Mouse (Mus musculus) megakaryocyte, embryonic 14.5 days (primary cell): ENCODE results near the gene Fpr1. TPM values are rescaled to one million over a fixed set of nuclear protein-coding genes. Genes with fewer than 3 reads are reported as not detected.

ENCODE experiments used
- H3K27me3 ChIP-seq: replicated peaks from 2 replicates; pipeline ENCODE3; 2012; ENCODE audit warnings: inconsistent platforms
- H3K36me3 ChIP-seq: replicated peaks from 2 replicates; pipeline ENCODE3; 2012; ENCODE audit warnings: low read length, inconsistent platforms, mixed read lengths
- H3K4me1 ChIP-seq: 2 replicates; pipeline ENCODE4 v1.6.1; 2012; ENCODE audit warnings: inconsistent platforms
- H3K4me3 ChIP-seq: replicated peaks from 2 replicates; pipeline ENCODE3; 2012; ENCODE audit warnings: moderate library complexity, mild to moderate bottlenecking, inconsistent platforms
- H3K9me3 ChIP-seq: 2 replicates; pipeline ENCODE4 v1.6.1; 2012; ENCODE audit warnings: inconsistent platforms
- FLI1 ChIP-seq: IDR thresholded peaks from 2 replicates; pipeline ENCODE4 v1.6.1; 2012; ENCODE audit warnings: low read length, inconsistent platforms, mixed read lengths
- GATA1 ChIP-seq: IDR thresholded peaks from 3 replicates; pipeline ENCODE4 v1.6.1; 2012; ENCODE audit warnings: mixed read lengths, low read length, inconsistent platforms, borderline replicate concordance
- polyA plus RNA-seq: library from polyadenylated mRNA; stranded (reverse); fragments of >175 nt; gene quantifications from 2 replicates; pipeline ENCODE4 v1.2.3, GENCODE M21; 2012; ENCODE audit warnings: low replicate concordance; ENCODE audit not compliant: insufficient read depth

The Fpr1 gene
- polyA plus RNA-seq, 1 experiment = 0.76 TPM

- peaks cover 25% of the 10 kb centered on the region for H3K36me3 ChIP-seq
- no peaks in the 10 kb centered on the region for H3K27me3 ChIP-seq
- peaks cover 26% of the 10 kb centered on the region for H3K4me1 ChIP-seq
- peak overlapping the region; percentile 94 for H3K4me3 ChIP-seq
- no peaks in the 10 kb centered on the region for H3K9me3 ChIP-seq
- TF ChIP-seq FLI1 (no peak), GATA1 (no peak)
These were observed 46.3 kb downstream of the Fpr1 start for GRCm38 (mm10) chr17:17837426-17837825.

- no peak overlapping the region for H3K4me3 ChIP-seq
- TF ChIP-seq FLI1 (no peak), GATA1 (no peak)
- H3K9me3 ChIP-seq = no peaks in the 10 kb centered on the region
- H3K36me3 ChIP-seq = peaks cover 18% of the 10 kb centered on the region
- H3K27me3 ChIP-seq = no peaks in the 10 kb centered on the region
- peaks cover 26% of the 10 kb centered on the region for H3K4me1 ChIP-seq
These were observed 47.6 kb downstream of the Fpr1 start for GRCm38 (mm10) chr17:17836101-17836500.

GRCm38 (mm10) chr17:17834896-17835295 lies 48.8 kb downstream of the Fpr1 start:
- H3K27me3 ChIP-seq = peaks cover 4% of the 10 kb centered on the region
- TF ChIP-seq FLI1 (no peak), GATA1 (no peak)
- H3K4me1 ChIP-seq = peaks cover 26% of the 10 kb centered on the region
- H3K9me3 ChIP-seq = no peaks in the 10 kb centered on the region
- no peak overlapping the region for H3K4me3 ChIP-seq
- peaks cover 6% of the 10 kb centered on the region for H3K36me3 ChIP-seq

GRCm38 (mm10) chr17:17830731-17831130 lies 53.0 kb downstream of the Fpr1 start:
- Histone ChIP-seq H3K9me3 (no peaks in the 10 kb centered on the region), H3K4me1 (peaks cover 34% of the 10 kb centered on the region), H3K36me3 (no peaks in the 10 kb centered on the region), H3K27me3 (peaks cover 24% of the 10 kb centered on the region), H3K4me3 (no peak overlapping the region)
- TF ChIP-seq FLI1 (no peak), GATA1 (no peak)

GRCm38 (mm10) chr17:17829816-17830535 lies 53.8 kb downstream of the Fpr1 start:
- no peak overlapping the region for H3K4me3 ChIP-seq
- no peaks in the 10 kb centered on the region for H3K36me3 ChIP-seq
- no peak for TF ChIP-seq GATA1
- no peak for TF ChIP-seq FLI1
- no peaks in the 10 kb centered on the region for H3K9me3 ChIP-seq
- H3K27me3 ChIP-seq = peaks cover 26% of the 10 kb centered on the region
- peaks cover 34% of the 10 kb centered on the region for H3K4me1 ChIP-seq

GRCm38 (mm10) chr17:17829052-17829785 lies 54.5 kb downstream of the Fpr1 start:
- Histone ChIP-seq H3K9me3 (no peaks in the 10 kb centered on the region), H3K36me3 (no peaks in the 10 kb centered on the region), H3K27me3 (peaks cover 26% of the 10 kb centered on the region), H3K4me1 (peaks cover 32% of the 10 kb centered on the region), H3K4me3 (no peak overlapping the region)
- TF ChIP-seq GATA1 (no peak), FLI1 (no peak)

- Histone ChIP-seq H3K9me3 (no peaks in the 10 kb centered on the region), H3K4me3 (peak overlapping the region; percentile 97), H3K36me3 (no peaks in the 10 kb centered on the region), H3K4me1 (peaks cover 32% of the 10 kb centered on the region), H3K27me3 (peaks cover 29% of the 10 kb centered on the region)
- no peak for TF ChIP-seq FLI1
- no peak for TF ChIP-seq GATA1
These were observed 55.4 kb downstream of the Fpr1 start for GRCm38 (mm10) chr17:17828191-17828981.

- Histone ChIP-seq H3K27me3 (peaks cover 29% of the 10 kb centered on the region), H3K9me3 (no peaks in the 10 kb centered on the region), H3K4me1 (peaks cover 32% of the 10 kb centered on the region), H3K36me3 (no peaks in the 10 kb centered on the region), H3K4me3 (peak overlapping the region; percentile 97)
- TF ChIP-seq GATA1 (no peak), FLI1 (no peak)
These were observed 56.0 kb downstream of the Fpr1 start for GRCm38 (mm10) chr17:17827658-17828190.

- H3K9me3 ChIP-seq = no peaks in the 10 kb centered on the region
- H3K36me3 ChIP-seq = no peaks in the 10 kb centered on the region
- peaks cover 29% of the 10 kb centered on the region for H3K27me3 ChIP-seq
- peak within 1 kb of the TSS; percentile 97 for H3K4me3 ChIP-seq
- H3K4me1 ChIP-seq = peaks cover 32% of the 10 kb centered on the region
- TF ChIP-seq GATA1 (no peak), FLI1 (no peak)
These were observed 56.7 kb downstream of the Fpr1 start, which contains the start of gene Spaca6 for GRCm38 (mm10) chr17:17826751-17827657. Gene Spaca6 (plus strand): TSS chr17:17827158.

Other genes starting within 250 kb of the Fpr1 start
- not detected in 2 replicates for gene Vmn2r90, start 180.2 kb downstream of the Fpr1 start, polyA plus RNA-seq
- gene Spaca6, start 56.8 kb downstream of the Fpr1 start, polyA plus RNA-seq = 5.5 TPM in 1 of 2 replicates, not detected in the other
- gene Has1, start 28.7 kb downstream of the Fpr1 start, polyA plus RNA-seq = not detected in 2 replicates
- gene Fpr2, start 3.9 kb upstream of the Fpr1 start, polyA plus RNA-seq = 1.1 TPM in 1 of 2 replicates, not detected in the other
- gene Fpr3, start 3.9 kb upstream of the Fpr1 start, polyA plus RNA-seq = not detected in 2 replicates
- gene Fpr-rs4, start 137.8 kb upstream of the Fpr1 start, polyA plus RNA-seq = not detected in 2 replicates
- not detected in 2 replicates for gene Vmn2r124, start 165.5 kb upstream of the Fpr1 start, polyA plus RNA-seq
- gene Vmn2r91, start 201.1 kb upstream of the Fpr1 start, polyA plus RNA-seq = not detected in 2 replicates